Mouse (Mus musculus) limb, embryonic 15.5 days (tissue): ENCODE data around the gene Ms4a6b. TPM values are rescaled to one million over a fixed set of nuclear protein-coding genes. Genes with fewer than 3 reads are reported as not detected.
"Not testable (repeated sequence)": the region's sequence is repeated elsewhere in the genome, so short reads cannot be mapped to it uniquely, and the experiment has no call there.

Experiments
- ATAC-seq: fragments of 200-750 bp; cut with Nextera tagmentation; 2 replicates; pipeline ENCODE4 v1.8.0; 2017; ENCODE audit warnings: low read depth, moderate TSS enrichment; ENCODE audit not compliant: insufficient number of reproducible peaks, low FRiP score, low TSS enrichment
- H3K27ac ChIP-seq: fragments of 300-500 bp; sonication (generic); 2 replicates; pipeline ENCODE4 v1.5.1; 2015; ENCODE audit warnings: moderate library complexity, mild to moderate bottlenecking, inconsistent platforms
- H3K27me3 ChIP-seq: fragments of 300-500 bp; sonication (generic); 2 replicates; pipeline ENCODE4 v1.6.1; 2015; ENCODE audit warnings: inconsistent platforms
- H3K36me3 ChIP-seq: fragments of 300-500 bp; sonication (generic); 2 replicates; pipeline ENCODE4 v1.6.1; 2015; ENCODE audit warnings: inconsistent platforms
- H3K4me1 ChIP-seq: fragments of 300-500 bp; sonication (generic); 2 replicates; pipeline ENCODE4 v1.6.1; 2015; ENCODE audit warnings: inconsistent platforms
- H3K4me2 ChIP-seq: fragments of 300-500 bp; sonication (generic); 2 replicates; pipeline ENCODE4 v1.6.1; 2015; ENCODE audit warnings: mild to moderate bottlenecking, inconsistent platforms
- H3K4me3 ChIP-seq: fragments of 300-500 bp; sonication (generic); 2 replicates; pipeline ENCODE4 v1.5.1; 2015; ENCODE audit warnings: mild to moderate bottlenecking, inconsistent platforms
- H3K9ac ChIP-seq: fragments of 300-500 bp; sonication (generic); 2 replicates; pipeline ENCODE4 v1.6.1; 2015; ENCODE audit warnings: inconsistent platforms
- H3K9me3 ChIP-seq: fragments of 300-500 bp; sonication (generic); 2 replicates; pipeline ENCODE4 v1.6.1; 2016; ENCODE audit warnings: inconsistent platforms
- WGBS: fragments of 180-500 bp; shearing (Covaris S2); methylation state at CpG from one replicate; pipeline ENCODE4 v1.1.7; 2015; 5-methylcytosine and 5-hydroxymethylcytosine counted together
- polyA plus RNA-seq: library from polyadenylated mRNA; unstranded; fragments of >200 nt; fragmentation: Nextera tagmentation; extraction: Ambion mirVana; gene quantifications from 2 replicates; pipeline ENCODE4 v1.2.1, GENCODE M21; 2015

Ms4a6b gene
- 7.7 and 10.7 TPM in 2 replicates for polyA plus RNA-seq

DNA sequence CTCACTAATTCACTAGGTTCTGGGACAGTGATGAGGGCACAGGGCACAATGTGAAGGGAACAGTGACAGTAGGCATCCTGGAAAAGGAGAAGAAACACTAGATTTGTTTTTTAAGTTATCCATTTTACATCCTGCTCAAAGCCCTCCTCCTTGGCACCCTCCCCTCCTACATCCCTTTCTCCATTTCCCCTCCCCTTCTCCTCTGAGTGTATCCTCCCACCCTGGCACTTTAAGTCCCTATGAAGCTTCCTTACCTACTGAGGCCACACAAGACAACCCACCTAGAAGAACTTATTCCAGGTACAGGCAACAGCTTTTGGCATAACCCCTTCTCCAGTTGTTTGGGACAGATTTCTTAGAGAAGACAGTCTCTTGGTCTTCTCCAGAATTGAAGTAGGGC, at the start of gene Ms4a6b:
Gene Ms4a6b, plus strand, starts transcription at position 267 of the 400 bp plus-strand sequence.
- no peak within 1 kb of the TSS for H3K4me2 ChIP-seq
- no peaks in the 10 kb centered on the region for H3K36me3 ChIP-seq
- H3K27ac ChIP-seq = no peak within 1 kb of the TSS
- H3K9me3 ChIP-seq = no peaks in the 10 kb centered on the region
- no peak for ATAC-seq
- no peaks in the 10 kb centered on the region for H3K27me3 ChIP-seq
- H3K9ac ChIP-seq = no peak within 1 kb of the TSS
- H3K4me1 ChIP-seq = no peaks in the 10 kb centered on the region
- no peak within 1 kb of the TSS for H3K4me3 ChIP-seq

DNA sequence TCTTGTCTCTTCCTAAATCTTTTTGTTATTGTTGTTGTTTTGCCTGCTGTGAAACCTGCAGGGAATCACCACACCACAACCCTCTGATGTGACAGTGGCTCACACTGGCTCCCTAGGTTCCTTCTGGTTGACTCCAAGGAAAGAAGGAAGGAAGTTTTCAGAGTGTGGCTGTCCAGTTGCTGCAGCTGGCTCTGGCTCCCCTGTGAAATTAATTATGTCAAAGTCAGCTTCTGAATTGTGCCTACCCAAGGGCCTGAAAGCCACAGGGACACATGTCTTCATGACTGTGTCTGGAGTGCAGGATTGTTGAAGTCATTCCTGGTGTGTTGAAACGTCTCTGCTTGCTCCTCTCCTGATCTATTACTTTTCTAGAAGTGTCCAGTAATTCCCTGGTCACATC, 48.0 kb upstream of the Ms4a6b start:
- not testable (repeated sequence) for ATAC-seq, H3K27ac ChIP-seq, H3K27me3 ChIP-seq, H3K9ac ChIP-seq, H3K9me3 ChIP-seq, H3K36me3 ChIP-seq, H3K4me2 ChIP-seq, H3K4me3 ChIP-seq, H3K4me1 ChIP-seq
- WGBS = 60% methylated on average over 1 of the region's 1 CpGs

DNA sequence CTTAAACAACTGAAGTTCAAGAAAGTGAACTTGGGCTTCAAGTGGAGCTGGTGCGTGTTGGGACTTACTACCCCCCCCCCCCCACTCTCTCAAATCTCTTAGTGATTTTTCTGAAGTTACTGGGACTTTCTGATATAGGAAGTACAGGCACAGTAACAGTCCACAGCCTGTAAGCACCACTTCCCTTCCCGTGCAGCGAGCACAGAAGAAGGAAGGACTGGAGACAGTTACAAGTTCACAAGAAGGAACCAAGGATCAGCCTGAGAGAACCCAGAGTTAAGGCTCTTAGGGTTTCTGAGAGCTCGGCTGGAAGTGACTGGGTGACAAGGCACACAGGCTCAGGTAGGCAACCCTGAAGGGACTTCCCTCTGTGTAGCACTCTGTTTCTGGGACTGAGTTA, 47.1 kb upstream of the Ms4a6b start, which contains the start of gene Ms4a6c:
Gene Ms4a6c, plus strand, starts transcription at position 152 of the 400 bp plus-strand sequence.
- ATAC-seq, H3K4me3 ChIP-seq, H3K4me2 ChIP-seq, H3K36me3 ChIP-seq, H3K4me1 ChIP-seq, H3K27ac ChIP-seq, H3K27me3 ChIP-seq, H3K9me3 ChIP-seq, H3K9ac ChIP-seq: not testable (repeated sequence)
- 92% methylated on average over 4 of the region's 4 CpGs for WGBS

DNA sequence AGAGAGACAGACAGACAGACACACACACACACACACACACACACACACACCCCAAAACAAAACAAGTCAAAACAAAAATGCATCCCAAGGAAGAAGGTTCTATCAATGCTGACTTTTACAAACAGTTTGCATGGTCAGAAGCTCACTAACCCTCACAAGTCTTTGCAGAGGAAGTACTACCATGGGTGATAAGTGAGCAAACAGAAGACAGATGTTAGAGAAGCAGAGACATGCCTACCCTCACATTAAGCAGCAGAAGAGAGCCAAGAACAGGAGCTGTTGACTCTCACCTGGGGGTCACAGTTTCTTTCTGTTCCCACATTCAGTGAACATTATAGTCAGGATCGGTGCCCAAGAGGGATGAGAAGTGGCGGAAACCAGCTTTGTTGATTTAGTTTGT, 36.6 kb upstream of the Ms4a6b start:
- no peak overlapping the region for H3K4me3 ChIP-seq

DNA sequence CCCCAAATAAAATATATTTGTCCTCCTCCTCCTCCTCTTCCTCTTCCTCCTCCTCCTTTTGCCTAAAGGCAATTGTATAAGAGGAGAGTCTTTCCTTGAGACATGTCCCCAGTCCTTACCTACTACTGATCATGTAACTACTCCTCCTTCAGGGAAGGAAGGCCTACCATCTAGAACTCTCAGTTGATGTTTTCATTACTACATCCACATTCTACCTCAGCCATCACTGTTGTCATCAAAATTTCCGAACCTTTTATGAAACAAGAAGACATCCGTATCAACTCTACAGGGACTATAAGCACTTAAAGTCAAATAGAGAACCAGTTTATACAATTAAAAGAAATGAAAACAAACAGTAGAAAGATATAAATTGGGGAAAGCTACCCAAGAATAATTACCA, 33.6 kb upstream of the Ms4a6b start:
- H3K4me2 ChIP-seq = no peak overlapping the region
- ATAC-seq = no peak
- H3K27me3 ChIP-seq = no peaks in the 10 kb centered on the region
- no peaks in the 10 kb centered on the region for H3K36me3 ChIP-seq
- no peaks in the 10 kb centered on the region for H3K4me1 ChIP-seq
- 86% methylated on average over 2 of the region's 2 CpGs for WGBS
- no peak overlapping the region for H3K27ac ChIP-seq
- H3K9me3 ChIP-seq = no peaks in the 10 kb centered on the region
- no peak overlapping the region for H3K4me3 ChIP-seq
- no peak overlapping the region for H3K9ac ChIP-seq

More for the DNA sequence above, 36.6 kb upstream of the Ms4a6b start:
- Histone ChIP-seq H3K4me2 (no peak overlapping the region), H3K9ac (no peak overlapping the region), H3K27me3 (no peaks in the 10 kb centered on the region), H3K4me1 (no peaks in the 10 kb centered on the region), H3K36me3 (no peaks in the 10 kb centered on the region), H3K27ac (no peak overlapping the region), H3K9me3 (no peaks in the 10 kb centered on the region)
- 89% methylated on average over 2 of the region's 2 CpGs for WGBS
- no peak for ATAC-seq

DNA sequence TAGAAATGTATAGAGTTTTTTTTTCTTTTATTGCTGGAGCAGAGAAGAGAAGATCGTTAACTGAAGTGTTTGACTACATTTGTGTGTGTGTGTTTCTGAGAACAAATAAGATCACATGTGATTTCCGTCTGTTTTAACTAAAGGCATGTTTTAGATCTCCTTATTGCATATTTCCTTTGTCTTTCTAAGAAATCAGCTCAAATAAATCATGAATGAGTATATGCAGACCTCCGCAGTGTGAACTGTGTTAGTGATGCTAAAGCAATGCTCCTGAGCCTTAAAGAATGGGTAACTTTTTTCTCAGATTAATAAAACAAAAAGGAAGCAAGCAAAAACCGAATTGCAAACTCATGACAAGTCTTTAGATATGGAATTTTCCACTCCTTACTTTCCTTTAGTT, 32.4 kb upstream of the Ms4a6b start:
- no peak for ATAC-seq
- 68% methylated on average over 4 of the region's 4 CpGs for WGBS
- Histone ChIP-seq H3K9me3 (no peaks in the 10 kb centered on the region), H3K4me2 (no peak overlapping the region), H3K36me3 (no peaks in the 10 kb centered on the region), H3K4me1 (no peaks in the 10 kb centered on the region), H3K9ac (no peak overlapping the region), H3K27ac (no peak overlapping the region), H3K27me3 (no peaks in the 10 kb centered on the region), H3K4me3 (no peak overlapping the region)

DNA sequence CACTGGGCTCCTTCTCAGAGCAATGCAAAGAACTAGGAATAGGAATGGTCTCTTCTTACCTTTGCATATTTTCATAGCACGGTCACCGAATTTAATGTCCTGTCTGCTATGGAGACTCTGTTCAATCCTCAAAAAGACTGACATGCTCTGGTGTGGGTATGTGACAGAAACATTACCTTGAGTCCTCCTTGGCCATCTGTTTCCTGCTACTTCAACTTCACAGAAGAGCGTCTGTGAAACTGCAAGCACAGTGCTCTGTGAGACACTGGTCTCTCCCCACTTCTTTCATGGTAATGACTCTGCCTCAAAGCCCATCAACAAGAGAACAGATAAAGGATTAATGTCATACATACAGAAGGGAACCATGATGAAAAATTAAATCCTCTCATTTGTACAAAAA, 31.9 kb upstream of the Ms4a6b start:
- Histone ChIP-seq H3K27me3 (no peaks in the 10 kb centered on the region), H3K9me3 (no peaks in the 10 kb centered on the region), H3K36me3 (no peaks in the 10 kb centered on the region), H3K4me2 (no peak overlapping the region), H3K4me1 (no peaks in the 10 kb centered on the region), H3K9ac (no peak overlapping the region), H3K4me3 (no peak overlapping the region), H3K27ac (no peak overlapping the region)
- WGBS = 78% methylated on average over 3 of the region's 3 CpGs
- no peak for ATAC-seq

DNA sequence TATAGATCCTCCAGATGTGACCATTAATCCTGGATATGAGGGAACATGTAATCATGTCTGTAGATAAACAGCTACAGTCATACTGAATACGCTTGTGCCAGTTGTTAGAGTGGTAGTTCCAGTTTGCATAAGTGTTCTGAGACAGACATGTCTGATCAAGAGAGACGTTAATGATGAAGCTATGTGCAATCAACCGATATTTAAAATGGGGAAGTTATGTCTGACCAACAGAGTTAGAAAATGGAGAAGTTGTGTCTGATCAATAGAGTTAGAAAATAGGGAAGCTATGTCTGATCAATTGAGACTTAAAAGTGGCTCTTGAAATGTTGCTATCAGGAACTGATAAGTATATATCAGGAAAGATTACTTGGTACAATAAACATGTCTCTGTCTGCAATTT, 31.0 kb upstream of the Ms4a6b start:
- Histone ChIP-seq H3K27me3 (no peaks in the 10 kb centered on the region), H3K9me3 (no peaks in the 10 kb centered on the region), H3K4me3 (no peak overlapping the region), H3K27ac (no peak overlapping the region), H3K36me3 (no peaks in the 10 kb centered on the region), H3K4me2 (no peak overlapping the region), H3K4me1 (no peaks in the 10 kb centered on the region), H3K9ac (no peak overlapping the region)
- no peak for ATAC-seq
- 74% methylated on average over 3 of the region's 3 CpGs for WGBS

DNA sequence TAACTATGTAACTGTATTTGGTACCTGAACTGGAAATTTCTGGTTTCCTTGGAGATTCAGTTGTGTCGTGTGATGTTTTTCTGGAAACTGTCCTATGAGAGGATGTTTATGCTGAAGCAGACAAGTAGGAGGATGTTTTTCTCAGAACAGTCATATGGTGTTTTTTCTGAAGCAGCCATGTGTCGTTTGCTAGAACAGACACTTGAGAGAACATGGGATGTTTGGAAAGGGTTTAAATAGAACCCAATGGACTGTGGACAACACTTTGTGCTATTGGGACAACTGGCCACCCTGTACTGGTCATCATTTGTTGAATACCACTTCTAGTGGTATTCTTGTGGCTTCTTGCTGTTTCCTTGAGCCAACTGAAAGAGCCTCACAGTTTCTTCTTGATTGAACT, 30.6 kb upstream of the Ms4a6b start, which contains the start of gene Gm8369:
Gene Gm8369, plus strand, starts transcription at position 193 of the 400 bp plus-strand sequence.
- H3K9me3 ChIP-seq = no peaks in the 10 kb centered on the region
- no peaks in the 10 kb centered on the region for H3K4me1 ChIP-seq
- no peak within 1 kb of the TSS for H3K4me3 ChIP-seq
- H3K4me2 ChIP-seq = no peak within 1 kb of the TSS
- no peaks in the 10 kb centered on the region for H3K27me3 ChIP-seq
- H3K36me3 ChIP-seq = no peaks in the 10 kb centered on the region
- WGBS = 72% methylated on average over 2 of the region's 2 CpGs
- no peak within 1 kb of the TSS for H3K9ac ChIP-seq
- no peak for ATAC-seq
- H3K27ac ChIP-seq = no peak within 1 kb of the TSS

DNA sequence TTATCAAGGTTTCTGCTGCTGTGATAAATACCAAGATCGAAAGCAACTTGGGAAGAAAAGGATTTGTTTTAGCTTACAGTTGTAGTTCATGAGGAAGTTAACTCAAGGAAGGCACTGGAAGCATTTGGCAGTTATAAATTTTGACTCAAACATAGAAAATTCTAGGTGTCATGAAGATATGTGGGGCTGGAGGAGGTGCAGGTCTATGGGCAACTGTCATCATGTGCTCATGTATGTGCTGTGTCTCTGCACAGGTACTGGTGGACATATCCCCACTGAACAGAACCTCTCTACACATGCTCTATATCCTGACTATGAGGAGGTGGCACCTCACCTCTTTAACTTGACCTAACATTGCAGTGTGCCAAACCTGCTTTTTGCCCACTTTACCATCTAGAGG, 29.7 kb upstream of the Ms4a6b start:
- WGBS = 89% methylated on average over 1 of the region's 1 CpGs
- H3K9me3 ChIP-seq = no peaks in the 10 kb centered on the region
- H3K9ac ChIP-seq = no peak overlapping the region
- no peaks in the 10 kb centered on the region for H3K36me3 ChIP-seq
- H3K27me3 ChIP-seq = no peaks in the 10 kb centered on the region
- H3K27ac ChIP-seq = no peak overlapping the region
- ATAC-seq = no peak
- no peak overlapping the region for H3K4me2 ChIP-seq
- H3K4me3 ChIP-seq = no peak overlapping the region
- no peaks in the 10 kb centered on the region for H3K4me1 ChIP-seq

DNA sequence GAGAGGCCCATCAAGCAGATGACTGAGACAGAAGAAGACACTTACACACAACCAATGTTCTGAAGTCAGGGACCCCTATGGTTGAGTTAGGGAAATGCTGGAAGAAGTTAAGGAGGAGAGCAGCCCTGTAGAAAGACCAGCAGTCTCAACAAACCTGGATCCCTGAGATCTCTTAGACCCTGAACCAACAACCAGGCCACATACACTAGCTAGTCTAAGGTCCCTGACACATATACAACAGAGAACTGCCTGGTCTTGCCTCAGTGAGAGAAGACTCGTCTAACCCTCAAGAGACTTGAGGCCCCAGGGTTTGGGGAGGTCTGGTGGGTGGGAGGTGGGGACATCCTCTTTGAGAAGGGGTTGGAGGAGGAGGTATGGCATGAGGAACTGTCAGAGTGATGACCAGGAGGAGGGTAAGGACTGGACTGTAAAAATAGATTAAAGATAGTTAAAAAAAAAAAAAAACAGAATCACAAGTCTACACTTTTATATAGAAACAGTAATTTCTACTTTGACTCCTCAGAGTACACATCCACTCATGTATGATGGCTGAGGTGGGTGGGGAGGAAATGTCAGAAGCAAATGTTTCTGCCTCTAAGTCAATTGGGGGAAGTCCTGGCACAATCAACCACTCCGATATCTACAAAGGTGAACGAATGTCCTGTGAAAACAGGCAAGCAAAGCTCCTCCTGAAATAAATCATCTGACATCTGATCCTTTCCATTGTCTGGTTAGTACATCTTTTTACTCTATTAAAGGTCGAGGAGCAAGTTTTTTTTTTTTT, 24.7 kb upstream of the Ms4a6b start:
- no peaks in the 10 kb centered on the region for H3K9me3 ChIP-seq
- H3K4me2 ChIP-seq = no peak overlapping the region
- H3K9ac ChIP-seq = no peak overlapping the region
- H3K36me3 ChIP-seq = no peaks in the 10 kb centered on the region
- no peak overlapping the region for H3K27ac ChIP-seq
- ATAC-seq = no peak
- H3K4me1 ChIP-seq = no peaks in the 10 kb centered on the region
- 61% methylated on average over 4 of the region's 4 CpGs for WGBS
- H3K4me3 ChIP-seq = no peak overlapping the region
- H3K27me3 ChIP-seq = no peaks in the 10 kb centered on the region

DNA sequence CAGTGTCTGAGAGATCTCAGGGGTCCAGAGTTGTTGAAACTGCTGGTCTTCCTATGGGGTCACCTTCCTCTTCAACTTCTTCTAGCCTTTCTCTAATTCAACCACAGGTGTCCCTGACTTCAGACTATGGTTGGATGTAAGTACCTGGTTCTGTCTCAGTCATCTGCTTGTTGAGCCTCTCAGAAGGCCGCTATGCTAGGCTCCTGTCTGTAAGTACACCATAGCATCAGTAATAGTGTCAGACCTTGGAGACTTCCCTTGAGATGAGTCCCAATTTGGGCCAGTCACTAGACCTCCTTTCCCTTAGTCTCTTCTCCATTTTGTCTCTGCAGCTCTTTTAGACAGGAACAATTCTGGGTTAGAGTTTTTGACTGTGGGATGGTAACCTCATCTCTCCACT, 23.6 kb upstream of the Ms4a6b start:
- Histone ChIP-seq H3K4me3 (no peak overlapping the region), H3K4me1 (no peaks in the 10 kb centered on the region), H3K27ac (no peak overlapping the region), H3K27me3 (no peaks in the 10 kb centered on the region), H3K4me2 (no peak overlapping the region), H3K36me3 (no peaks in the 10 kb centered on the region), H3K9ac (no peak overlapping the region), H3K9me3 (no peaks in the 10 kb centered on the region)
- 82% methylated on average over 1 of the region's 1 CpGs for WGBS
- no peak for ATAC-seq

DNA sequence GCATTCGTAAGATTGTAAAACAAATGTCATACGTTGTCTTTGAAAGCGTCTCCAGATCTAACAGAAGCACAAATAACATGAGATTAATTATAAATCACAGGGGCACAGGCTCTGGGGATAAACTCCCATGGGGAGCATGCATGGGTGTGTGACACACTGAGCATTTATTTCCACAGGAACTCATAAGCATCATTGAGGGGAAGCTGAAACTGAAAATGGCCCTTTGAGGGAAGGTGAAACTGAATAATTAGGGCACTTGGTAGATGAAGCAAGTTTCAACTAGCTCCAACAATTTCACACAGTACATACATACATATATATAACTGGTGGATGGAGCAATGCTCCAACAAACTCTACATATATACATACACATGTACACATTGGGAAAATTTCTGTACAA, 21.8 kb upstream of the Ms4a6b start:
- H3K4me3 ChIP-seq = no peak overlapping the region
- 88% methylated on average over 3 of the region's 3 CpGs for WGBS

More for the DNA sequence above, 21.8 kb upstream of the Ms4a6b start:
- Histone ChIP-seq H3K9me3 (no peaks in the 10 kb centered on the region), H3K4me1 (no peaks in the 10 kb centered on the region), H3K27me3 (no peaks in the 10 kb centered on the region), H3K36me3 (no peaks in the 10 kb centered on the region), H3K9ac (no peak overlapping the region), H3K27ac (no peak overlapping the region), H3K4me2 (no peak overlapping the region)
- ATAC-seq = no peak
